Mouse (Mus musculus) liver, embryonic 14.5 days (tissue): Measurements from ENCODE around the gene I830077J02Rik.

Source experiments
- CTCF ChIP-seq: IDR thresholded peaks from 2 replicates; pipeline ENCODE4 v1.5.1; 2016; ENCODE audit warnings: antibody characterized with exemption, low read depth, control low read depth
- EP300 ChIP-seq: IDR thresholded peaks from 2 replicates; pipeline ENCODE4 v1.6.1; 2016; ENCODE audit warnings: antibody characterized with exemption, low read depth

- TF ChIP-seq CTCF, result no peak
- no peak for TF ChIP-seq EP300
Observed at GRCm38 (mm10) chr3:105932240-105933071, at the start of gene I830077J02Rik.
